Mouse (Mus musculus) bone marrow macrophage, adult 2 months (primary cell): ENCODE measurements around the gene Lsm4.

Source experiments
- CTCF ChIP-seq: IDR thresholded peaks from 2 replicates; pipeline ENCODE4 v1.5.1; 2012; ENCODE audit warnings: low read depth, mild to moderate bottlenecking, low read length, moderate library complexity
- POLR2A ChIP-seq: IDR thresholded peaks from 2 replicates; pipeline ENCODE4 v1.6.1; 2012; ENCODE audit warnings: mild to moderate bottlenecking, low read depth, low read length, borderline replicate concordance

GRCm38 (mm10) chr8:70647343-70648163 is 25.5 kb upstream of the Lsm4 start:
- TF ChIP-seq POLR2A (no peak), CTCF (0 out of 2 replicates have a peak, but pooled peaks have one; percentile 10)
